Mouse (Mus musculus) naive thymus-derived CD4-positive, alpha-beta T cell, adult 5 months (primary cell): Measurements from ENCODE around the gene Met. TPM values are rescaled to one million over a fixed set of nuclear protein-coding genes. Genes with fewer than 3 reads are reported as not detected.

Experiments used
- polyA plus RNA-seq: library from polyadenylated mRNA; unstranded; fragments of 100-300 nt; shearing (Covaris generic); gene quantifications from one replicate; pipeline ENCODE4 v1.2.1, GENCODE M21; 2017

Met gene
- not detected for polyA plus RNA-seq

GRCm38 (mm10) chr6:17463434-17464280, at the start of gene Met:
Gene Met (plus strand): TSS chr6:17463800.

Other genes starting within 250 kb of the Met start
- gene Cav2, start 182.6 kb upstream of the Met start, polyA plus RNA-seq, result not detected
- gene Cav1, start 157.5 kb upstream of the Met start, polyA plus RNA-seq, result not detected
- 256 TPM for gene Capza2, start 172.4 kb downstream of the Met start, polyA plus RNA-seq
- 14.1 TPM for gene St7, start 229.1 kb downstream of the Met start, polyA plus RNA-seq